Mouse (Mus musculus) midbrain, embryonic 10.5 days (tissue): ENCODE measurements around the gene Dhx40. TPM values are rescaled to one million over a fixed set of nuclear protein-coding genes. Genes with fewer than 3 reads are reported as not detected.
"Not testable (repeated sequence)": the region's sequence is repeated elsewhere in the genome, so short reads cannot be mapped to it uniquely, and the experiment has no call there.

ENCODE experiments used
- DNase-seq: peaks from one replicate; pipeline ENCODE4 v3.0.0-alpha.2; 2017; ENCODE audit warnings: low spot score
- H3K27ac ChIP-seq: fragments of 300-500 bp; sonication (generic); replicated peaks from 2 replicates; pipeline ENCODE4 v1.5.1; 2016; ENCODE audit warnings: mild to moderate bottlenecking
- H3K27me3 ChIP-seq: fragments of 300-500 bp; sonication (generic); 2 replicates; pipeline ENCODE4 v1.6.1; 2016; ENCODE audit warnings: low read depth, mild to moderate bottlenecking; ENCODE audit not compliant: poor library complexity, severe bottlenecking
- H3K36me3 ChIP-seq: fragments of 300-500 bp; sonication (generic); 2 replicates; pipeline ENCODE4 v1.6.1; 2016; ENCODE audit warnings: mild to moderate bottlenecking, moderate library complexity
- H3K4me1 ChIP-seq: fragments of 300-500 bp; sonication (generic); 2 replicates; pipeline ENCODE4 v1.6.1; 2016
- H3K4me3 ChIP-seq: fragments of 300-500 bp; sonication (generic); 2 replicates; pipeline ENCODE4 v1.5.1; 2016; ENCODE audit warnings: mild to moderate bottlenecking, moderate library complexity
- H3K9me3 ChIP-seq: fragments of 300-500 bp; sonication (generic); replicated peaks from 2 replicates; pipeline ENCODE4 v1.6.1; 2016; ENCODE audit warnings: mild to moderate bottlenecking
- WGBS: fragments of 180-500 bp; shearing (Covaris S2); methylation state at CpG from one replicate; pipeline ENCODE4 v1.1.7; 2016; 5-methylcytosine and 5-hydroxymethylcytosine counted together
- polyA plus RNA-seq: library from polyadenylated mRNA; unstranded; fragments of >200 nt; fragmentation: Nextera tagmentation; extraction: Ambion mirVana; gene quantifications from 2 replicates; pipeline ENCODE4 v1.2.1, GENCODE M21; 2016

The Dhx40 gene
- polyA plus RNA-seq, 1 experiment from 2014 or later = 41.7 TPM

- WGBS = 50% methylated on average over 2 of the region's 2 CpGs
- H3K36me3 ChIP-seq = no peaks in the 10 kb centered on the region
- peak; percentile 71 for DNase-seq
- H3K4me1 ChIP-seq = peaks cover 34% of the 10 kb centered on the region
- H3K4me3 ChIP-seq = no peak overlapping the region
- H3K27me3 ChIP-seq = no peaks in the 10 kb centered on the region
- no peaks in the 10 kb centered on the region for H3K9me3 ChIP-seq
- no peak overlapping the region for H3K27ac ChIP-seq
These were observed 28.8 kb upstream of the Dhx40 start for GRCm38 (mm10) chr11:86836366-86836765.

GRCm38 (mm10) chr11:86834628-86835338 lies 27.2 kb upstream of the Dhx40 start:
- H3K9me3 ChIP-seq = no peaks in the 10 kb centered on the region
- H3K4me1 ChIP-seq = peaks cover 19% of the 10 kb centered on the region
- H3K27ac ChIP-seq = no peak overlapping the region
- no peak overlapping the region for H3K4me3 ChIP-seq
- no peaks in the 10 kb centered on the region for H3K27me3 ChIP-seq
- no peak for DNase-seq
- no peaks in the 10 kb centered on the region for H3K36me3 ChIP-seq
- 58% methylated on average over 8 of the region's 8 CpGs for WGBS

GRCm38 (mm10) chr11:86834050-86834449 lies 26.5 kb upstream of the Dhx40 start:
- Histone ChIP-seq H3K36me3 (no peaks in the 10 kb centered on the region), H3K4me3 (no peak overlapping the region), H3K4me1 (peaks cover 11% of the 10 kb centered on the region), H3K27ac (no peak overlapping the region), H3K27me3 (no peaks in the 10 kb centered on the region), H3K9me3 (no peaks in the 10 kb centered on the region)
- DNase-seq = no peak
- WGBS = 79% methylated on average over 7 of the region's 7 CpGs

- no peaks in the 10 kb centered on the region for H3K9me3 ChIP-seq
- H3K4me3 ChIP-seq = no peak overlapping the region
- 0 out of 2 replicates have a peak, but pooled peaks cover 7% of the 10 kb centered on the region for H3K4me1 ChIP-seq
- WGBS = 79% methylated on average over 3 of the region's 3 CpGs
- no peaks in the 10 kb centered on the region for H3K27me3 ChIP-seq
- no peaks in the 10 kb centered on the region for H3K36me3 ChIP-seq
- no peak for DNase-seq
- H3K27ac ChIP-seq = no peak overlapping the region
These were observed 25.6 kb upstream of the Dhx40 start for GRCm38 (mm10) chr11:86833153-86833552.

GRCm38 (mm10) chr11:86828396-86828795 lies 20.9 kb upstream of the Dhx40 start:
- DNase-seq = no peak
- Histone ChIP-seq H3K4me1 (no peaks in the 10 kb centered on the region), H3K36me3 (no peaks in the 10 kb centered on the region), H3K4me3 (no peak overlapping the region), H3K9me3 (no peaks in the 10 kb centered on the region), H3K27ac (no peak overlapping the region), H3K27me3 (no peaks in the 10 kb centered on the region)
- WGBS = 81% methylated on average over 6 of the region's 6 CpGs

- no peaks in the 10 kb centered on the region for H3K4me1 ChIP-seq
These were observed 20.1 kb upstream of the Dhx40 start for GRCm38 (mm10) chr11:86827476-86828245.

GRCm38 (mm10) chr11:86824433-86824832 lies 16.9 kb upstream of the Dhx40 start:
- Histone ChIP-seq H3K27ac (no peak overlapping the region), H3K36me3 (no peaks in the 10 kb centered on the region), H3K9me3 (no peaks in the 10 kb centered on the region), H3K4me1 (peaks cover 6% of the 10 kb centered on the region), H3K4me3 (no peak overlapping the region), H3K27me3 (no peaks in the 10 kb centered on the region)
- no peak for DNase-seq
- 97% methylated on average over 7 of the region's 7 CpGs for WGBS

More at GRCm38 (mm10) chr11:86827476-86828245, 20.1 kb upstream of the Dhx40 start:
- Histone ChIP-seq H3K9me3 (no peaks in the 10 kb centered on the region), H3K27ac (no peak overlapping the region), H3K4me3 (no peak overlapping the region), H3K36me3 (no peaks in the 10 kb centered on the region), H3K27me3 (no peaks in the 10 kb centered on the region)
- 96% methylated on average over 2 of the region's 2 CpGs for WGBS
- no peak for DNase-seq

GRCm38 (mm10) chr11:86822531-86822930 lies 15.0 kb upstream of the Dhx40 start:
- H3K4me1 ChIP-seq = peaks cover 17% of the 10 kb centered on the region
- 91% methylated on average over 7 of the region's 7 CpGs for WGBS
- DNase-seq = no peak
- no peaks in the 10 kb centered on the region for H3K27me3 ChIP-seq
- no peaks in the 10 kb centered on the region for H3K9me3 ChIP-seq
- no peak overlapping the region for H3K4me3 ChIP-seq
- H3K27ac ChIP-seq = no peak overlapping the region
- H3K36me3 ChIP-seq = no peaks in the 10 kb centered on the region

GRCm38 (mm10) chr11:86819536-86819935 lies 12.0 kb upstream of the Dhx40 start:
- peaks cover 17% of the 10 kb centered on the region for H3K4me1 ChIP-seq
- H3K27me3 ChIP-seq = no peaks in the 10 kb centered on the region
- peak overlapping the region; percentile 65 for H3K27ac ChIP-seq
- DNase-seq = no peak
- H3K9me3 ChIP-seq = no peaks in the 10 kb centered on the region
- 53% methylated on average over 8 of the region's 8 CpGs for WGBS
- peak overlapping the region; percentile 1; the same call in 1 of the 2 replicates for H3K4me3 ChIP-seq
- no peaks in the 10 kb centered on the region for H3K36me3 ChIP-seq

- no peaks in the 10 kb centered on the region for H3K27me3 ChIP-seq
- 92% methylated on average over 2 of the region's 2 CpGs for WGBS
- peak overlapping the region; percentile 65 for H3K27ac ChIP-seq
- DNase-seq = no peak
- H3K36me3 ChIP-seq = no peaks in the 10 kb centered on the region
- peaks cover 17% of the 10 kb centered on the region for H3K4me1 ChIP-seq
- H3K4me3 ChIP-seq = no peak overlapping the region
- H3K9me3 ChIP-seq = no peaks in the 10 kb centered on the region
These were observed 11.4 kb upstream of the Dhx40 start for GRCm38 (mm10) chr11:86818928-86819327.

GRCm38 (mm10) chr11:86816288-86816687 lies 8.7 kb upstream of the Dhx40 start:
- H3K27ac ChIP-seq, H3K4me3 ChIP-seq, H3K9me3 ChIP-seq, DNase-seq, H3K27me3 ChIP-seq, H3K36me3 ChIP-seq: not testable (repeated sequence)
- H3K4me1 ChIP-seq = peaks cover 17% of the 10 kb centered on the region
- WGBS = 87% methylated on average over 3 of the region's 3 CpGs

GRCm38 (mm10) chr11:86814481-86814880 lies 6.9 kb upstream of the Dhx40 start:
- 4% methylated on average over 3 of the region's 11 CpGs for WGBS
- H3K27ac ChIP-seq = not testable (repeated sequence)

GRCm38 (mm10) chr11:86813256-86813655 lies 5.7 kb upstream of the Dhx40 start:
- not testable (repeated sequence) for H3K27me3 ChIP-seq, H3K27ac ChIP-seq, DNase-seq, H3K4me3 ChIP-seq, H3K4me1 ChIP-seq, H3K36me3 ChIP-seq, H3K9me3 ChIP-seq
- WGBS = 79% methylated on average over 5 of the region's 11 CpGs

More at GRCm38 (mm10) chr11:86814481-86814880, 6.9 kb upstream of the Dhx40 start:
- not testable (repeated sequence) for H3K4me3 ChIP-seq, DNase-seq, H3K27me3 ChIP-seq, H3K36me3 ChIP-seq, H3K9me3 ChIP-seq
- peaks cover 11% of the 10 kb centered on the region for H3K4me1 ChIP-seq
